Mouse (Mus musculus) layer of hippocampus, postnatal 25 days (tissue): ENCODE results near the gene Snapc4. TPM values are rescaled to one million over a fixed set of nuclear protein-coding genes. Genes with fewer than 3 reads are reported as not detected.

Experiments
- DNase-seq, 2 experiments: peaks; one replicate each; pipeline ENCODE4 v3.0.0; 2022; ENCODE audit warnings: mixed read lengths in 2 of 2, low spot score in 1 of 2; ENCODE audit errors: extremely low spot score in 1 of 2
- total RNA-seq, 2 experiments: library from RNA; stranded (reverse); gene quantifications; 2 replicates each; pipeline ENCODE4 v1.2.3; 2021

The Snapc4 gene
- 10 to 100 TPM; 43.8 to 82.5 TPM for total RNA-seq

DNA sequence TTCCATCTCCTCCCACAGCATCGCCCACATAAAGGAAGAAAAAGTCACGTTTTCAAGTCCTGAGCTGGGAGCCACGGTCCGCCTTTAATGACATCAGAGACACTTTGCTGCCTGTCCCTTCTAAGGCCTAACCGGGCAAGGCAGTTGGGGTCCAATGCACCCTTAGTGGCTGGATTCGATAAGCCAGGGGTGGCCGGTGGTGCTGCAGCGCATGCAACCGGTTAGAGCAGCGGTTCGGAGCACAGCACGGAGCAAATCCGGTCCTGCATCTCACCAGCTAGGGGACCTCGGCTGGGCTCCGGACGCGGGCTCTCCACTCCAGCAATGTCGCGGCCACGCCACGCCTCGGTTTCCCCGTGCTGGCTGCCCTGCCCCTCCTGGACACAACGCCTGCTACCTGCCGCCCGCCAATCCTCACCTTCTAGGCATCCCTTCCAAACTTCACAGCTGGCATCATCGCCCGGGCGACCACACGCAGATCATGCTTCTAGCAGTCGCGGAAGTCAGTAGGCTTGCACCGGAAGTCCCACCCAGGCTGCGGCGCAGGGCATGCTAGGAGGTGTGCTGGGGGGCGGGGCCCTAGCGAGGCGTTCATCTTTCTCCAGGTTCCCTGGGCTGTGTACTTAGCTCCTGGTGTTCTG is at the start of gene Snapc4:
Gene Snapc4, minus strand, starts transcription at position 523 of the 641 bp plus-strand sequence.
- peak; percentile 60 to 71 for DNase-seq

DNA sequence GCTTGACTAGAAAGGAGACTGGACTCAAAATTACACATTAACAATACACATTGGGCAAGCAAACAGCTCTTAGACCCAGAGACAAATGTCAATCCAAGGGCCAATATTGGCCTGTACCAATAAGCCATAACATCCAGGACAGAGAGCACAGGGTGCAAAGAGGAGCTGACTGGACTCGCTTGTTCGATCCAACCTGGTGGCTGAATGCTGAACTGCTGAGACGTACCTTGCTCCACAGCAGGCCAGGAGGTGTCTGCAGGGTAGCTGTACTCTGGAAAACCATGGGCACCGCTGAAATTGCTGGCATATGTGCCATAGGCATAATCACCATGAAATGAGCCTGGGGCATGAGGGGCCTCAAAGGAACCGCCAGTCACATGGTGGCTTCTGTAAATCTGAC is 49.4 kb upstream of the Snapc4 start:
- no peak for DNase-seq

DNA sequence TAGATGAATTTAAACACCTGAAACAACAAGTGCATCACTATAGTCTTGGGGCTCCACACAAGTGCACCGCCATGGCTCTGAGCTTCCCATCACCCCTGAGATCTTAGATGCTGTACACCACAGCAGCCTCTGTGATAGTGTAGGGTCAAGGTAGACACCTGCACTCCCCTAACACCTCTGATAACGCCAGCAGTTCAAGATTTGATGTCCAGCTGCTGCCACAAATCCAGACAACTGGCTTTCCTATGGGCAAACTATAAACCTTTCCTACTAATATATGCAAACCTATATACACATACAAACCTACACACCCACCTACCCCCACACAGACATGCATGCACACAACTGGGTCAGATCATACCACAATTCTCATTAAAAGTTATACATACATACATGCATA is 44.1 kb upstream of the Snapc4 start:
- DNase-seq, result no peak

DNA sequence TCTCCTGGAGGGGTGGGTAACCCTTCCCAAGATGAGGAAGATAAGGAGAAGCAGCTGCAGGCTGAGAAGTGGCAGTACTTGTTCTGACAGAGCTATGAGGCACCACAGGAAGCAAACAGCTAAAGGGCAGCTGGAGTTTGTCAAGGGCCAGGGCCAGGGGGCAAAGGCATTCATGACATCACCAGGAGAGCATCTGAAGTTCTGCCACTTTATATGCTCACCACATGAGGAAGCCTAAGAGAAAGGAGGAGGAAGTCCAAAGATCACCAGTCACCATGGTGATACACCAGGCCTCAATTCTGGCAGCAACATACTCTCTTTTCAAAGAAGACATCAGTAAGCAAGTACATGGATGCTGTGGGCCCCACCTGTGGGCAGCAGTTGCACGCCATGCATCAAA is 42.6 kb upstream of the Snapc4 start:
- no peak for DNase-seq

DNA sequence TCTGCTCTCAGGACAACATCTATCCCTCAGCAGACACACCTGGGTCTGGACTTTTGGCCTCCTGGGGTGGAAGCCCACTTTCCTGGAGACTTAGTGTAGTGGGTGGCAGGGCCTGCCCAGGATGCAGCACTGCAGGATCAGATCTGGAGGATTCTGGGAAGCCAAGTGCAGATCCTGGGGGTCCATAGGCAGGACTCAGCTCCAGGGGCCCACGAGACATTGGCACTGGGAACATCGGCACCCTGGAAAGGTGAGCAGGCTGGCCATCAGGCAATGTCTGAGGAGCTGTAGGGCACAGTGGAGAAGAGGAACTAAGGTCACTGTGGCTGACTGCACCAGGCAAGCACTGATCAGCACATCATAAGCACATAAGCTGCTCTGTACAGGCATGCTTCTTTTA is 41.5 kb upstream of the Snapc4 start:
- DNase-seq, result no peak

DNA sequence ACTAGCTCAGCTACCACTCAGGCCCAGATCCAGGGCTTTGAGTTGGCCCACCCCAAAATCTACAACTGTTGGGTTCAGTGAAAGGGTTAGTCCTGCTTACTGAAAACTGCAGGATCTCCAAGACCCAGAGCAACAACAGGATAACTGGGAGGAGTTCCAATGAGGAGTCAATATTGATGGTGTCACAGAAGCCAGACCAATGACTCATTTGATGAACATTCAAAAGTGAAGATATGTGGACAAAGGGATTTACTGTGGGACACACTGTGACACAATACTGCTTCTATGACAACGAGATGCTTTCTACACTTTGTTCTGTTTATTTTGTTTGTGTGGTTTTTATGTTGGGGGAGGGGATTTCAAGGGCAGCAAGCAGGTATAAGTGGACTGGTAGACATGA is 37.7 kb upstream of the Snapc4 start:
- no peak for DNase-seq

DNA sequence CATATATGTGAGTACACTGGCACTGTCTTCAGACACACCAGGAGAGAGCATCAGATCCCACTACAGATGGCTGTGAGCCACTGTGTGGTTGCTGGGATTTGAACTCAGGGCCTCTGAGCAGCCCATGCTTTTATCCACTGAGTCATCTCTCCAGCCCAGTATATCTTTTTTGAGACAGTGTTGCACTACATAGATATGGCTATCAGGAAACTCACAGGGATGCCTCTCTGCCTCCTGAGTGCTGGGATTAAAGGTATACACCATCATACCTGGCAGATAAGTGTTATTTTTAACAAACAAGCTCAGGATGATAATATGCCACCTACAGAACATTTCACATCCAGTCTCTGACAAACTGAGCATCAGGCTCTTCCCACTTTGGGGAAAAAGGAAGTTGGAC is 36.6 kb upstream of the Snapc4 start:
- DNase-seq, result no peak

DNA sequence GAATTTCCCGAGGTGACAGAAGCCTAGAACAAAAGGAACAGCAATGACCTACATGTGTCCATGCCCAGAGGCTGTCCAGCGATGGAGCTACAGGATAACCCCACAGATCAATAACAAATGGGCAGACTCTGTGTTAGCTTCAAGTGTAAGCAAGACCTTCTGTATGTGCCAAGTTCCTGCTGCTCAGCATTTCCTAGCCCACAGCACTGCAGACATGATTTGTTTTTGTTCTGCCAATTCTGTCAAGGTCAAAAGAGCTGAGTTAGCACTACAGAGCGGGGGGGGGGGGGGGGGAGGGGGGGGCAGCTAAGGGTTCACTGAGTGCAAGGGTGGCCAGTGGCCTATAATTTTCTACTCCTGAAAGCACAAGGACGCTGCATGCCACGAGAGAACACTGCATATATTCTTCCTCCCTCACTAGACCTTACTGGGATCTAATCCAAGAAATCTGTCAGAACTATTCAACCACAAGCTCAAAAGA is 30.5 kb upstream of the Snapc4 start:
- no peak for DNase-seq

DNA sequence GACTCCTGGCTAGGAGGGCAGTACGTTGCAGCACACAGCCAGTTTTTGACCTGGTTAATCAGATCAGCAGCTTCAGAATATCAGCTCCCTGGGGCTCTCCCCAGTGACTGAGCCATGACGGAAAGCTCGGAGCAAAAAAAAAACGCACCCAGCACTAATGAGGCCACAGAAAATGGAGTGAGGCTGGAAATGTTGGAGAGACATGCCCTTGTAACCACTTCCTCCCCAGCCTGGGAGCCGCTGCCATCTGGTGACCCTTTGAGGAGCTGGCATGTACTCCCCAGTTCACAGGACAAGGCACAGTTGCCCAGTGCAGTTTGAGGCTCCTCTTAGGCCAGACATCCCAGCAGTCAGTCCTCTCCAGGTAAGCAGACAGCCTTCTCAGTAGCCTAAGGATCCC is 29.6 kb upstream of the Snapc4 start:
- DNase-seq, result no peak

DNA sequence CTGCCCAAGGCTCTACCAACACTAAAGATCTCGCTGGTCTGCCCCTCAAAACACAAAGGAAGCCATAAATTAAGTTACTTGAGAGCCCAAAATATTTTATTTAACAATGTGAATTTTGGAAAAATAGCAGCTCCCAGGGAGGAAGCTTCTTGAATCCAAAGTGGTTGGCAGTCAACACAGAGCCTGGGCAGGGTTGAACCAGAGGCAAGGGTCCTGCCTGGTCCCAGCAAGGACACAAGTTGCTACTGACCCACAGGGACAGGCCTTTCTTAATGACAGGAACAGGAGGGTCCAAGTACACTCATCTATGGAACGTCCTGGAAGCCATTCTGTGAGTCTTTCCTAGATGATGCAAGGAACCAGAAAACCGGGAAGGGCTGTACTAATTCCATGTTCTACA is 28.9 kb upstream of the Snapc4 start:
- DNase-seq, result no peak

DNA sequence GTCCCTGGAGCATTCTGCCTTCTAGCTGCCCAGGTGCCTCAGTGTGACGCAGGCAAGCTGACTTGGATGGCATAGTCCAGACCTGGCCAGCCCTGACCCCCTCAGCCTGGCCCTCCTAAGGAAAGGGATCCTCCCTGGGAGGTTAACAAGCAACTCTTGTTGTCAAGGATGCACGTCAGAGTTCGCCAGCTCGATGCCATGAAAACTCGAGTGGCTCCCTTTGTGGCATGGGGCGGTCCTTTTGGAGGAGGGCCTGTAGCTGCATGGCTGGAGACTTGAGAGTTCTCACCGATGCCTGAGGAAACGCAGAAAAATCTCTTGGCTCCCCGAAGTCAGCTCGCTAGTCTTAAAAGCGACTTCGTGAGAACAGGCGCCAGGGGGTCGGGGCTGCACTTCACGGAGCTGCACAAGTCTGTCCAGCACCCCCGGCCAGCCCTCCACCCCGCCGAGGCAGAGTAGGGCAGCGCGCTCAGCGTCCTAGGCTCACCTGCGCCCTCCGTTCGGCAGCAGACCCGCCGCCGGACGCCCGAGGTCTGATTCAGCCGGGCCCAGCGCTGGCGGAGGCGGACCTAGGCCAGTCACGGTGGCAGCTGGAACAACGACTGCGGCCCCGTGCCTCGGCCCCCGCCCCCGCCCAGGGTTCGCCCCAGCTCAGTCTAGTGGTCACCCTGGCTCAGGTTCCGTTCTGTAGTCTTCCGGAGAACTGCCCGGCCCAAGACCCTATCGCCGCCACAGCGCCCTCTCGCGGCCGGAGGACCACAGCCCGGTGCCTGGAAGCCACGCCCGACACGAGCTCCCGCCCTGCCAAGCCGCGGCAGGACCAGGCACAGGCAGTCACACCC is 28.3 kb upstream of the Snapc4 start, which contains the start of gene Inpp5e:
Gene Inpp5e, minus strand, starts transcription at position 689 of the 842 bp plus-strand sequence.
- DNase-seq, result peak; percentile 100

DNA sequence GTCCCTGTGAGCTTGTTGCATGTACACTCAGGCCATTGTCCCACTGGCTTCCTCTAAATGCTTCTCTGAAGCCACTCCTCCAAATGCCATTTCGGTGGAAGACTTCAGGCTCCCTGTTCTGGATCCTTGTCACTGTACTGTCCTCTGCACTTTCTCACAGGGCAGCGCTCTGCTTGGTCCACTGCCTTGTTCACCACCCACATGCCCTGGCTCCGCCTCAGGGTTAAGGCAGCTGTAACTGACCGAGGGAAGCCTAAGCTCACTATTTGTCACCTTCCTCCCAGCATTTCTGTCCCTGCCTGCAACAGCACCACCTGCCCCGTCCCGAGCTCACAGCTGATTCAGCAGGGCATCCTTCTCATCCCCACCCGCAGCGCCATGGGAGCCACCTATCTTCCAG is 22.9 kb upstream of the Snapc4 start:
- DNase-seq, result no peak

DNA sequence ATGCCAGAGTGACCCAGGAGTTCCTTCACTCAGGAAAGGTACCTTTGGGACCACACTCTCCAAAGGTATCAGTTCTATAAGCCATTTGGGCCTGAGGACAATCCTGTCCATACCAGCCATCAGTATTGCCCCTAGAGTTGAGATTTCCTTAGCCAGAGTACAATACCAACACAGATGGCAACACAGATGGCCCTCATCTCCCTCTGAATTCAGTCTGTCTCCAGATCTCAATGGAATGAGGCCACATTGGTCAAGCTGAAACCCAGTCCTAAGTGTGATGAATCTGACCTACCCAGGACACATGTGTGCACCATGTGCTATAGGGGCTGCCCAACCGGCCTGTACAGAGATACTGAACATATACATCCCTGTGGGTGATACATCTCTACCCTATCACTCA is 21.8 kb upstream of the Snapc4 start:
- DNase-seq, result no peak

DNA sequence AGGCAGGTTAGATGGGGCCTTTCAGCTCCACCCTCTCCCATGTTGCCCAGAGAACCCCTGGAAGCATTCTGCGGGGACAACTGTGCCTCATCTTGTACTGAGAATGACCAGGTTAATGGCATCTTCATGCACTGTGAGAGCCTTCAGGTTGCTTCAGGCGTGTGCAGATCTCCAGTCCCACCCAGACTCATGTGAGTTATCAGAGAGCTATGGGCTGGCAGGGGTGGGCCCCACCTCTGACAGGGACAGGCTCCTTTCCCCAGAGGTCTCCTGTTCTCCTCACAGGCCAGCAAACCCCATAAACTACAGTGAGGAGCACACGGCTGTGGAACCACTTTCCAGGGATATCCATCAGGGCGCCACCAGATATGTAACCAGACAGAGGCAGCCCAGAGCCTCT is 20.6 kb upstream of the Snapc4 start:
- DNase-seq, result no peak

DNA sequence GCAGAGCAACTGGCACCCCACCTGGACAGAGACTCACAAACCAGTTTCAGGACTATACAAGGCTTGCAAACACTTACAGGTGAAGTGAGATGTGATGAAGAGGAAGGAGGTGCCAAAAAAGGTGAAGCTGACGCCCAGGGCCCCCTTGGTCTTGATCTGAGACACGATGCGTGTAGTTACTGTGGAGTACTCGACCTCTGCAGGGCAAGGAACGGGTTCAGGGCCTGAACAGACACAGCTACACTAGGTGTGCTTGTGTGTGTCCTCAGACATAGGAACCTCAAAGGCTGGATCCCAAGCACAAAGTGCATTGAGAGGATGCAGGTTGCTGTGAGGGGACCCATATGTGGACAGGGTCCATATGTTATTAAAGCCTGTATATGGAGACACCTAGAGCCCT is 19.8 kb upstream of the Snapc4 start:
- no peak for DNase-seq

DNA sequence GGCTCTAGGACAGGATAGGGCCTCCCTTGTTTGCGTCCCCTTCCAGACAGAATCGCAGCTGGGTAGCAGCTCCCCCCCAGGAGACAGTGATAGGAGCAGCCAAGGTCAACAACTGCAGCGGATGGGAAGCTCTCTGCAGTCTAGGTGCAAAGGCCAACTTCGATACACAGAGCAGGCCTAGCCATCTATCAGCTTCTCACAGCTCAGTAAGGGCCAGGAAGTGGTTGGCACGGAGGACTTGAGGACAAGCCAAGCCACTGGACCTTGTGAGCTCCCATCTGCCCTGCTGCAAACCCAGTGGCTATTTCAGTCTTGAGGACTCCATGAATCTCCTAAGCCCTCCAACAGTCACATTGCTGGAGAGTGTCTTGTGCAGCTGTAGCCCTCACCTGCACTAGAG is 19.2 kb upstream of the Snapc4 start:
- no peak for DNase-seq

DNA sequence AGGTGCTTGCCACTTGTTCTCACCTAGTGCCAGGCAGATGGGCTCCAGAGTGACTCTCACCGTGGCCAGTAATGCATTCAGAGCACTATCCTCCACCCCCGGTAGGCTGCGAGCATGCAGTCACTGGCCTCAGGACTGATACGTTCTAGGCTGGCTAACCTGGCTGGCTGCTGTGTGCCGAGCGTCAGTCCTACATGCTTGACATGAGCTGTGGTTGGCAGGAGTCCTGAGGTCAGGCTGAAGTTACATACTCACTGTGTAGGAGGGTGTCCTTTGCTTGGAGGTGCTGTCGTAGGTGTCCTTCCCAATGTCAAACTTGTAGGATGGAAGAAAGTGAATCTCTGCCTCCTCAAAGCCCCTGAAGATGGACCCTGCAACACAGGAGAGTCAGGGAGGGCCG is 18.5 kb upstream of the Snapc4 start:
- no peak for DNase-seq

DNA sequence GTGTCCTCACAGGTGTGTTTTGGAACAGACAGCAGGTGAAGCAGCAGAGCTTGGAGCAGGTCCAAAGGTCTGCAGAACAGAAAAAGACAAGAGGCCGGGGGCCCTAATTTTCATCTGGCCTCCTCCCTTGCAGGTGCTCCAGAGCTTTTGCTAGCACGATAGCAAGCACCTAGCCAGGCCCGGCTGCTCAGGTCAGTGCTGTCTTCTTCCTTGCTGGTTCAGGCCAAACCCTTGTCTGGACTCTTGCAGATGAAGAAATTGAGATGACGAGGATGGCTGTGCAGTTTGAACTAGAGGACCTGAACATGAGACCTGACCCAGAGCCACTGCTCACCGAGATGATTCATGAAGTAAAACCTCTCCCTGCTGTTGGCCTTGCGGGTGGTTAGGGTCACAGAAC is 11.2 kb upstream of the Snapc4 start:
- no peak for DNase-seq

DNA sequence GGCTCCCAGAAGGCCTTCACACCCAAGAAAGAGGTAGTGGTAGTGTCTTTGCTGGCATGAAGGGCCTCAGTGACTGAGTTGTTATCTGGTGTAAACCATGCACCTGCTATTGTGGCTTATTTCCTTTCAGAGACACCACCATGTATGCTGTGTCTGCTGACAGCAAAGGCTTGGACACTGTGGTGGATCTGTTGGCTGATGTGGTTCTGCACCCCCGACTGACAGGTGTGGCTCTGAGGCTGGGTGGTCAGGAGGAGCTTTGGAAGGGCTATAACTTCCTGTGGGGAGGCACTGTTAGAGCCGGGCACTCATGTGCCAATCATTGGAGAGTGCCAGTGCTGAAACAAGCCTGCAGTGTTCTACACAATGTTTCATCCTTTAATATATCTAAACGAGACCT is 10.5 kb upstream of the Snapc4 start:
- DNase-seq, result no peak

DNA sequence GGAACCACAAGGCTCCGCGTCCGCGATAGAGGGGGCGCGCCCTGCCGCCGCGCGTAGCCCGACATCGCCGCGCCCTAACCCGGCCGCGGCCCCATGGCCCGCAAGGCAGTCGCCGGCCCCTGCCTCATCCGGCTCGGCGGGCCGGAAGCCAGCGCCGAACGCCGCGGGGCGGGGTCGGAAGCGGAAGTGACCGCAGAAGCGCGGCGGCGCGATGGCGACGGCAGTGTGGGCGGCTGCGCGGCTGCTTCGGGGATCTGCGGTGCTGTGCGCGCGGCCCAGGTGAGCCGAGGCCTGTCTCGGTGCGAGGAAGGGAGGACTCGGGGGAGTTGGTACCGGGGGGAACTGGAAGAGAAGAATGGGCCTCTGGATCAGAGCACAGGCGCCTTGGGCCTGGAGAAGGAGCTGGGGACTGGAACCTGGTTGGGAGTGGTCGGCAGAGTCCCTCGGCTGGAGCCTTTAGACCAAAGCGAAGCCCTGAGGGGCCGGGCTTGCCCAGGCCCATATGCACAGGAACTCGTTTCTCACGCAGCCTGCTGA is 8.8 kb upstream of the Snapc4 start, which contains the start of the genes Entr1 and Pmpca:
Gene Entr1, minus strand, starts transcription at position 163 of the 537 bp plus-strand sequence.
Gene Pmpca, plus strand, starts transcription at position 186 of the 537 bp plus-strand sequence.
- DNase-seq, result peak; percentile 78 to 84

DNA sequence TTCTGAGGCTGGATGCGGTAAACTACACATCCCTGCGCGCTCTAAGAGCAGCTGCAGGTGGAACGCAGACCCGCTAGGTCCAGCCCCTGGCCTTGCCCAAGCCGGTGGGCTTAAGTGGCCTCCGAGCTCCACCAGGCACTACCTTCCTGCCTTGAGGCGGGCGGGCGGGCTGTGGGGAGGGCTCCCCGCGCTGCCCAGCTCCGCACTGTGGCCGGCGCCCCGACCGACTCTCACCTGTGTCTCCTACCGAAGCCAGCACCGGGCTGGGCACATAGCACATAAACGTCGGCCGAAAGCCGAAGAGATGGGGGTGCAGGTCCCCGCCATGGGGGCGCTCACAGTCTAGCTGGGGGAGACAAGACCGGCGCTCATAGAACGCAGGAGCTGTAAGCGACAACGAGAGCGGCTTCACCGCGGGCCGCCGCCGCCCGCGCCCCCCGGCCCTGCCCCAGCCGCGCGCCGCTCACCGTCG is 8.3 kb upstream of the Snapc4 start:
- no peak for DNase-seq
